Mouse (Mus musculus): ENCODE measurements around the gene Cep85l.

Gene Cep85l

DNA sequence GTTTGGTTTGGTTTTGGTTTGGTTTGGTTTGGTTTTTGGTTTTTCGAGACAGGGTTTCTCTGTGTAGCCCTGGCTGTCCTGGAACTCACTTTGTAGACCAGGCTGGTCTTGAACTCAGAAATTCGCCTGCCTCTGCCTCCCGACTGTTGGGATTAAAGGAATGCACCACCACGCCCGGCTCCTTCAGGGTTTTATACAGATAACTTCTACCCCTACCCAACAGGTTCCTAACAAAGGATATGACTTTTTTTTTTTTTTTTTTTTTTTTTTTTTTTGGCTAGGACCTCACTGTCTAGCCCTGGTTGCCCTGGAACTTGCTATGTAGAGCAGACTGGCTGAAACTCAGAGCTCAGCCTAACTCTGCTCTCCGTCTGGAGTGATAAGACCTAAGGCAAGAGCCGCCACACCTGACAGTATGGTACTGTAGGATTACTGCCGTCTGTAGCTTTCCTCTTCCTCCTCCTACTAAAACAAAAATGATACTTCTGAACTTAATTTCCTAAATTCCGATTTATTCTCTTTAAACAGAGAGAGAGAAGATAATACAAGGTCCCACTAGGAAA, 37.5 kb downstream of the Cep85l start:
- DNase-seq (ENCODE audit: low read depth, low spot score), result no peak

DNA sequence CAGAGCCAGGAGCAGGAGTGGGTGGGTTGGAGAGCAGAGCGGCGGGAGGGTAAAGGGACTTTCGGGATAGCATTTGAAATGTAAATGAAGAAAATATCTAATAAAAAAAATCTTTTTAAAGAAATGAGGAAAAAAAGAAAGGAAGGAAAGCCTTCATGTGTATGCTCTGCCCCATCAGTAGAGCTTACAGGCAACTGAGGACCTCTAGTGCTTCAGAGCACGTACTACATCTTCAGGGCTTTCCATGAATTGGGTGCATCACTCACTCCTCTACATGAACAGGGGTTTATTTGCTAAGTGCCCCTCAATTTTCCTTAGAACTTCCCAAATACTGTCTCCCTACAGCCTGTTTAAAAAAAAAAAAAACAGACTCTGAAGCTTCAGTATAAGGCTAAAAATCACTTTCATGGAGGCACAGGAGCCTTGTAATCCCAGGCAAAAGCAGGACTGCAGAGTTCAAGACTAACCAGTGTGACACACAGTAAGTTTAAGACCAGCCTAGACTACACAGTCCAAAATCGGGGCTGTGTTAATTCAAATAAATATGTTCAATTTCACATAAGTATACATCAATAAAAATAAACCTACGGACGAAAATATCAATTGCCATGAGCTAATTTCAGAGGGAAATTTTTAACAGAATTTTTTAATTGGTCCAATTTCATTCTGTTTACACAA, 38.3 kb downstream of the Cep85l start:
- no peak for DNase-seq (ENCODE audit: low read depth, low spot score)

DNA sequence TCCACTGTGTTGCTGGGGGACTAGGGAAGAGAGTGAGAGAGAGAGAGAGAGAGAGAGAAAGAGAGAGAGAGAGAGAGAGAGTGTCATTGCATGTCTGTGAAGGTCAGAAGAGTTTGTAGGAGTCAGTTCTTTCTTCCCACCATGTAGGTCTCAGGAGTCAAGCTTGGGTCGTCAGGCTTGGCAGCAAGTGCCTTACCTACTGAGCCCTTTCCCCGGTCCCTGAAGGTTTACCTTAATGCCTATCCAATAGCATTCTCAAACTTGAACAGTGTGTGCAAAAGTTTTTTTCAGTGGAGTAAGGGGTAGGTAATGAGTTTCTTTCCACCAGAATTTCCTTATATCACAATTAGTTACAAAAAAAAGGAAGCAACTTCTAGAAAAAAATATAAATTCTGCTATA, 40.7 kb downstream of the Cep85l start:
- no peak for DNase-seq (ENCODE audit: low read depth, low spot score)

GRCm38 (mm10) chr10:53337162-53337923, 42.4 kb downstream of the Cep85l start, which contains the start of gene Pln:
TSS of gene Pln (plus strand) at chr10:53337667.
- no peak for DNase-seq (ENCODE audit: low read depth, low spot score)

GRCm38 (mm10) chr10:53335974-53336373, 43.8 kb downstream of the Cep85l start:
- DNase-seq (ENCODE audit: low read depth, low spot score), result no peak

GRCm38 (mm10) chr10:53335266-53335665, 44.5 kb downstream of the Cep85l start:
- DNase-seq (ENCODE audit: low read depth, low spot score), result no peak

DNA sequence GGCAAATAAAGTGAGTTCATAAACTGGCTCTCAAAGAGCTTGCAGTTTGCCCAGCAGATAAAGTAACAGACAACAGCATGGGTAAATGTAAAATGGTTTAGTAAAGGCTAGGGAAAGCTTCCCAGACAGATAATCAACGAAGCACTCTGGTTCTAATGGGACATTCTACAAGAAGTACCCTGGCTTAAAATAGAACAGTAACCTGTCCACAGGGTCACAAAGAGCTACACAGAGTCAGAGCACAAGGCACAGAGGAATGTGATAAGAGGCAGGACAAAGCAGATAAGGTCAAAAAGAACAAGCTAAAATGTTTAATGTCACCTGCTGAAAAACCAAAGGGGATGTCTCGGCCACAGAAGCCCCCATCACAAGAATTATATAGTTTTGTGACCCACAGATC, 47.0 kb downstream of the Cep85l start:
- DNase-seq (ENCODE audit: low read depth, low spot score), result no peak

GRCm38 (mm10) chr10:53329257-53329656, 50.5 kb downstream of the Cep85l start:
- no peak for DNase-seq (ENCODE audit: low read depth, low spot score)

DNA sequence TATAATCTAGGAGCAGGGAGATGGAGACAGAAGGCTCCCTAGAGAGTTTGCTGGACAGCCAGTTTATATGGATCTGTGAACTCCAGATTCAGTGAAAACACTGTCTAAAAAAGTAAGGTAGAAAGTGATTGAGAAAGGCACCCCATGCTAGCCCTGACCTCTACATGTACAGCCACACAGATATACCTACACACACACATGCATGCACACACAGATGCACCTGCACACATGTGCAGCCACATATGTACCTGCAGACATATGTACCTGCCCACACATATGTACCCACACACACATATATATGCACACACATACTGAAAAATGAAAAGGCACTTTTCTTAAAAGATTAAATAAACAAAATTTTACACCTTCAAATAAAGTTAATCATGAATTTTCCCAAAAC, 53.4 kb downstream of the Cep85l start:
- DNase-seq (ENCODE audit: low read depth, low spot score), result no peak

- DNase-seq (ENCODE audit: low read depth, low spot score), result no peak
Measured at GRCm38 (mm10) chr10:53324663-53325062, 55.1 kb downstream of the Cep85l start.

DNA sequence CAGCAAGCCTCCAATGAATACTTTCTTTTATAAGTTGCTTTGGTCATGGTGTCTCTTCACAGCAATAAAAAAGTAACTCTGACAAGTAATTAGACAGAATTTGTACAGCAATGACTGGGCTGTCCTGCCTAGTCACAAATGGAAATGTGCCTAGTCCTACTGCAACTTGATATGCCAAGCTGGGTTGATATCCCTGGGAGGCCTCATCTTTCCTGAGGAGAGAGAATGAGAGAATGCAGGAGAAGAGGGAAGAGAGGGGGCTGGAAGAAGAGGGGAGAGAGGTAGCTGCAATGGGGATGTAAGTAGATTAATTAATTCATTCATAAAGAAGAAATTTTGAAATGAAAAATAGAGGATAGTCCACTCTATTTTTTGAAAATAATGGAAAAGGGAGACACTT, 56.4 kb downstream of the Cep85l start:
- DNase-seq (ENCODE audit: low read depth, low spot score), result no peak

GRCm38 (mm10) chr10:53306674-53307073, 73.1 kb downstream of the Cep85l start:
- DNase-seq (ENCODE audit: low read depth, low spot score), result no peak

DNA sequence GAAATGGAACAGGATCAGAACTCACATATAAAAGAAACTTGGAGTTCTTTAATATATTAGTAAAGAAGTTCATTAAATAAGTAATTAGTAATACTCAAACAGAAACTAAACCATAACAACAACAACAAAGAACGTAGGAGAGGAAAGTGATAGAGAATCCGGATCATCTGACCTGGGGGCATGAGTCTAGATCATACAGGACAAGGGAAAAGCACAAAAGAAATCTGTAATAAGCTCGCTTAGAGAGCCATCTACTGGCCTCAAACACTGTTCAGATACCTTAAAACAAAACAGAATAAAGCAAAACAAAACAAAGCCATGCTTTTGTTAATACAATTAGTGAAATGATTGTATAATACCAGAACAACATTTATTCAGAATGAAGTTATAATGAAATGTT, 73.9 kb downstream of the Cep85l start:
- peak; percentile 18 for DNase-seq (ENCODE audit: low read depth, low spot score)

DNA sequence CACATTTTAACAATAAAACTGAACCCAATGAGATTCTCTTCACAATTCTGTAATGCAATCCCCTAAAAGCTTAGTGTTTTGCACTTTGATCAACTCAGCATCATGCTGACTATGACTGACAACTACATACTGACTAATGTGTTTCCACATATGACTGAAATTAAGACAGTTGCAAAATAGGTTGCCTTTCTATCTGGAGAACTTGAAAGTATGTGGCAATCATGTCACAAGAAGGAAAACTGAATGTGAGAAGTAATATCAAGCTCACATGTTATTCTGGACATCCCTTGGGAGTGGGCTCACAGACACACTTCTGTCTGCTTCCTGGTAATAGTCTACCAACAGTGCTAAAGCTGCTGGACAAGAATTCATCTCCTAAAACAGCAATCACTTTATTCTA, 94.6 kb downstream of the Cep85l start:
- DNase-seq (ENCODE audit: low read depth, low spot score), result no peak

DNA sequence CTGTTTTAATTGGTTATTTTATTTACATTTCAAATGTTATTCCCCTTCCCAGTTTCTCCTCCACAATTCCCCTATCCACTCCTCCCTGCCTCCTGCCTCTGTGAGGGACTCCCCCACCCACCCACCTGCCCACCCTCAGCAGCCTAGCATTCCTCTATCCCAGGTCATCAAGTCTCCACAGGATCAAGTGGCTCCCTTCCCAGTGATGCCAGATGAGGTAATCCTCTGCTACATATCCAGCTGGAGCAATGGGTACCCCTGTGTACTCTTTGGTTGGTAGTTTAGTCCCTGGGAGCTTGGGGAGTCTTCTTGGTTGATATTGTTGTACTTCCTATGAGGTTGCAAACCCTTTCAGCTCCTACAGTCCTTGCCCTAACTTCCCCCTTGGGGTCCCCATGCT, 107.5 kb downstream of the Cep85l start:
- DNase-seq (ENCODE audit: low read depth, low spot score), result no peak

DNA sequence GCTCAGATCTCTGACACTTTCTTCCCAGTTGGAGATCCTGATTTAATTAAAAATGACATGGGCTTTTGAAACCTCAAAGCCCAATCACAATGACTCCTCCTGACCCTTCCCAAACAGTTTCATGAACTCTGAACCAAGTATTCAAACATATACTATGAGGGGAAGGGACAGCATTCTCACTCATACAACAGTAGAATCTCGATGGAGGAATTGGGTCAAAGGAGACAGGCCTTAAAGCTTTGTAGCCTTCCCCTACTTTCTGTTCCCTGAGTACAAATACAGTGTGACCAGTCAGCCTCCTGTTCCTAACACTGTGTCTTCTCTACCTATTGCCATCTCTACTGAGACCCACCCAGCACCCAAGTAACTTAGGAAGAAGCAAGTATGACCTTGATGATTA, 117.7 kb downstream of the Cep85l start:
- DNase-seq (ENCODE audit: low read depth, low spot score), result no peak

- no peak for DNase-seq (ENCODE audit: low read depth, low spot score)
Measured at GRCm38 (mm10) chr10:53235381-53235780, 144.4 kb downstream of the Cep85l start.

GRCm38 (mm10) chr10:53234683-53235082, 145.1 kb downstream of the Cep85l start:
- DNase-seq (ENCODE audit: low read depth, low spot score), result no peak

GRCm38 (mm10) chr10:53234086-53234613, 145.6 kb downstream of the Cep85l start:
- DNase-seq (ENCODE audit: low read depth, low spot score), result no peak

DNA sequence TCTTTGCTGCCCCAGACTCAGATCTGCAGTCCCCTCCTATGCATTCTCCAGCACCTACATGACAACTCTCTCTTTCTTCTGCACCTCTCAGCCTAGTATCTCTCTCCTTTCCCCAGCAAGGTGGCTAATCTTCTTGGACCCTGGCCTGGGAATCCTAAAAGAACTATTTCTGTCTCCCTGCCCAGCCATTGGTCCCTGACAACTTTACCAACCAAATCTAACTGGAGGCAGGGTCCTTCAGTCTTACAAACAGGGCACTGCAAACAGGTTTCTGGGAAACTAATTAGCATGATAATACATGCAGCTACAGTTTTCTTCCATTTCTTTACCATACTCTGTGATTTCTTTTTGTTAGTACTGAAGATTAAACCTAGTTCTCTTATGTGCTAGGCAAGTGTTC, 148.9 kb downstream of the Cep85l start:
- no peak for DNase-seq (ENCODE audit: low read depth, low spot score)

DNA sequence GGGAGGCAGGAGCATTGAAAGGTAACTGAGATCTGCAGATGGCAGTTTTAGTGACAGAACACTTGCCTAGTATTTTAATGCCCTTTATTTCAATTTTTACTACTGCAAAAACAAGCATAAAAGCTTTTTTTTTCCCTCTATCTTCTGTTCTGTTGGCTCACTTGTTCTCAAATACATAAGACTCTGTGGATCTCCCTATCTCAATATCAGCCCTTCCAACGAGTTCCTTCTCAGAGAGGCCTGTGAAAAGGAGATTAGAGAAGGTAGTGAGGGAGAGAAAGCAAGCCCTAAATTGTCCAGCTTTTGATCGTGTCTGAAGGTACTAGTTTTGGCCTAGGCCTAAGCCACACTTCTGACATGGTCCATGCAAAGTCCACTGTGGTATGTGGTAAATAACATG, 150.6 kb downstream of the Cep85l start:
- no peak for DNase-seq (ENCODE audit: low read depth, low spot score)
